Mouse (Mus musculus) layer of hippocampus, adult 9-10 months (tissue): Measurements from ENCODE around the gene Hydin.
"Not testable (repeated sequence)": the region's sequence is repeated elsewhere in the genome, so short reads cannot be mapped to it uniquely, and the experiment has no call there.

Experiments
- DNase-seq: peaks from one replicate; pipeline ENCODE4 v3.0.0; 2022; ENCODE audit warnings: low spot score

Gene Hydin

GRCm38 (mm10) chr8:110450463-110450862 lies 183.7 kb downstream of the Hydin start:
- no peak for DNase-seq

- DNase-seq = no peak
Measured at GRCm38 (mm10) chr8:110454466-110454865, 187.7 kb downstream of the Hydin start.

DNA sequence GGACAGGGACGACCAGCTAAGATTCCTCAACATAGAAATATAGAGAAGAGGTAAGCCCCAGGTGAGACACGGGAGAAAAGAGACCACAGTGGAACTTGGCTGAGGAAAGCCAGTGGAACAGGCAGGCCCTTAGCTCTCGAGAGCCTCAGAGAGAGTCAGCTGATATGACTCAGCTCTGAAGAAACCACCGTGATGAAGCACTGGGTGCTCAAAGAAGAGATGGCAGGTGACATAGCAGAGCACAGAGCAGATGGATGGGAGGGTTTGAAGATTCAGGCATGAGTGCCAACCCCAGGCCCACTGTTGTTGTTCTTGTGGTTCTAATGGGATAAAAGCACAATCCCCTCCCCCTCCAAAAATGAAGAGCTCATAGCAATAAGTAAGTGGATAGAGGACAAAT lies 190.6 kb downstream of the Hydin start:
- no peak for DNase-seq

DNA sequence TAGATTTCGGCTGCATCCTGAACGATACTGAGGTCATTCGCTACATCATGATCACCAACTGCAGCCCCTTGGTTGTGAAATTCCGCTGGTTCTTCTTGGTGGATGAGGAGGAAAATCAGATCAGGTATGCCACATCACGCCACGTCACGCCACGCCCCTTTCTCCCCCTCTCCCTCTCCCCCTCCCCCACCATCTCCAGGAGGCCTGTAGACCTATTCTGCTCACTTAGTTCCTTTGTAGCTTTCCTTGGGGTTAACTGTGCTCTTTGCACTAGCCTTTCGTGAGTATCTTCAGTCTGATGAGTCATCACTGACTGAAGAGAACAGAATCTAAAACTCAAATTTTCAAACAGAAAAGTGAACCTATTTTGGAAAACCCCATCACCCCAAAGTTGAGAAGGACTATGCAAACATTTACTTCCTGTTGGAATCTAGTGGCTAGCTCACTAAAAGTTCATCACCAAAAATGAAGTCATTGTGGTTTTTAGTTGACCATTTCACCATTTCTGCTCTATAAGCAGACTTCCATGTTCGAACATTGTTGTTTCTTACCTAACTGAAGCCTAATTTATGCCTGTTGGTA lies 195.9 kb downstream of the Hydin start:
- DNase-seq = no peak

DNA sequence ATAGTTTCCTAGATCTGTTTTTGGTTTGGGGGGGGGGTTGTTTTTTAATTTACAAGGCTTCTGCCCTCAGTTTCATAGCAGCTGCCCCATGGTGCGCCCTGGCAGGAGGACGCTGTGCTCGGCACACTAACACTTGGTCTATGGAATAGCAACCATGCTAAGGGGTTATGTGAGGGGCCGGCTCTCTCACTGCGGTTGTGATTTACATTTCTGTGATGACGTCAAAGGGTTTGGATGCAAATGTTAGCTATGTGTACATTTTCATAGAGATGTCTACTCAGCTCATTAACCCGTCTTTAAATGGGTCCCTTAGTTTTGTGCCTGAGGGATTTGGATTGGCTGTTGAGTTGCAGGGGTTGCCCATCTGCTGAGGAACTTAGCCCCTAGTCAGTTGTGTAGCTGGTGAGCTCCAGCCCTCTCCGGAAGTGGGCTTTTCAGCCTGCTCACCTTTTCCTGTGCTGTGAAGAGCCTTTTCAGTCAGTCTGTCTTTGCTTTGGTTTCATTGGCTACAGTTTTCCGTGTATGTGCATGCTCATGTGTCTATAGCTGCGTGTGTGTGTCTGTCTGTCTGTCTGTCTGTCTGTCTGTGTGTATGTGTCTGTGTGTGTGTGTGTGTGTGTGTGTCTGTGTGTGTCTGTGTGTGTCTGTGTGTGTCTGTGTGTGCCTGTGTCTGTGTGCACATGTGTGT lies 197.1 kb downstream of the Hydin start:
- DNase-seq = no peak

GRCm38 (mm10) chr8:110465606-110466005 lies 198.8 kb downstream of the Hydin start:
- no peak for DNase-seq

DNA sequence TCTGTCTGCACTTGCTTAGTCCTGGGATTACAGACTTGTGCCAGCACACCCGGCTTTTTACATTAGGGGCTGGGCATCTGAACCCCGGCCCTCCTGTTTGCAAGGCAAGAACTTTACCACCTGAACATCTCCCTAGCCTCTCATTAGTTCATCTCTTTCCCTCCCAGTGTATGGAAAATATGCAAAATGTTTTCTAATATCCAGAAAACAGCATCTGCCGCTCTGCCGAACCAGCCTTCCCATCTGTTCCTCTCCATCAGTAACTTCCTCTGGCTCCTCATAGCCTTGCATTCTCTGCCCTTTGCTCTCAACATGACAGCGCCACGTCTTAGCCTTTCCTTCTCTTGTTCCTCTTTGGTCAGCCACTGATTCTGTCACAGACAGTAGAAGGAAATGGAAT lies 210.5 kb downstream of the Hydin start:
- DNase-seq = no peak

DNA sequence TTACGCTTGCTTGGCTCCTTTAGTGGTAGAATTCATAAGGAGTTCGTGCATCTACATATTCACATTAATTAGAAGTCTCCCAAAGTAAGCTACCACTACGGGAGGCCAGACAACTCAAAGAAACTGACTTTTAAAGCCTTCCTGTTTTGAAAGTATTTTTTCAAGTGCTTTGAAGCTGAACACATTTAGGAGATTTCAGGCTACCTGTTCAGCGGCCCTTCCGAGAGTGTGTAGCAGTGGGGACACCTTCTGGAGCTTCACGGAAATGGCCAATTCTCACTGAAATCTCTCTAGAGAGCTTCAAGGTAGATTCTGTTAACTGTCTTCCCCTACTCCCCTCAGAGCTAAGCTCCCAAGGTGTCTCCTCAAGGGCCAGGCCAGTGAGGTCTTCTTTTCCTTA lies 211.8 kb downstream of the Hydin start:
- peak; percentile 55 for DNase-seq

GRCm38 (mm10) chr8:110479401-110479800 lies 212.6 kb downstream of the Hydin start:
- no peak for DNase-seq

DNA sequence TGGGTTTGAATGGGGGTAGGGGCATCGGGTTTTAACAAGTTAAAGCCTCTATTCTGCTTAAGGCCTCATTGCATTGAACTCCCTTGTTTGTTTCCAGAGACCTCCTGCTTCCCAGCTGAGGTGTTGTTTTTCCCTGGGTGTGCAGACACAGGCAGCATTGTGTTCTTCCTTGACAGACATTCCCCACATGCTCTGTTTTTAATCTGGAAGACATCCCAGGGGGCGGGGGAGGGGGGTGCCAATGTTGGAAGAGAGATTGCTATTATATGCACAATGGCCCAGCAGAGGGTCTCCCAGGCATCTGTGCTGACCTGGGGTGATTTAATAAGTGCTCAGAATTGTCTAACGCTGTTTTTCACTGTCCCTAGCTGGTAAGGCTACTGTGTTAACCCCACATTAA lies 215.5 kb downstream of the Hydin start:
- no peak for DNase-seq

- DNase-seq = no peak
Measured at GRCm38 (mm10) chr8:110485234-110485633, 218.5 kb downstream of the Hydin start.

GRCm38 (mm10) chr8:110486020-110486419 lies 219.2 kb downstream of the Hydin start:
- DNase-seq = no peak

DNA sequence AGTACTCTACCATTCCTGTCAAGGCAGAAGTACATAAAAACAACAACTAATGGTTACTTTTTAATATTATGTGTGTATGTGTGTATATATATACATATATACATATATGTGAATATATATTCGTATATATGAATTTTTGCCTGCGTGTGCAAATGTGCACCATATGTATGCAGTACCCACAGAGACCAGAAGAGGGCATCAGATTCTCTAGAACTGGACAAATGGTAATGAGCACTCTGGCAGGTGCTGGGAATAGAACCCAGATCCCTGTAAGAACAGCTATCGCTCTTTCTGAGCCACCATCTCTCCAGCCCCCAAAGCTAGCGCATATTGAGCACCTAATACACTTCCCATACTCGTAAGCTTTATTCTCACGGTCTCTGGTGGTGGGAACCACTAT lies 220.9 kb downstream of the Hydin start:
- no peak for DNase-seq

GRCm38 (mm10) chr8:110489344-110489743 lies 222.6 kb downstream of the Hydin start:
- DNase-seq = no peak

DNA sequence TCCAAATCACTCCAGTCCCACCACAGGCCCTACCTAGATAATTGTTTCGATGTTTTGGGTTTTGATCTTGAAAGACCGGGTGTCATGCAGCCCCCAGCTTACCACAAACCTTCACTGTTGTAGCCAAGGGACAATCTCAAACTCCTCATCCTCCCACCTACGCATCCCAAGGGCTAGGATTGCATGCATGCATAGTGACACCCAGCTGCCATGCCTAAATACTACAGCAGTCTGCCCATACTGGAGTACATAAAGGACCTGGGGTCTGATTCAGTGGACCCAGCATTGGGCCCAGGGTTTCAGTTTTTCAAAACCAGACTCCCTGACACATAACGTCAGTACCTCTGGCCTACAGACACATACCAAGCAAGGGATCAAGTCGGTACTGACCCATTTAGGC lies 224.3 kb downstream of the Hydin start:
- no peak for DNase-seq

GRCm38 (mm10) chr8:110496286-110496685 lies 229.5 kb downstream of the Hydin start:
- DNase-seq = no peak

GRCm38 (mm10) chr8:110500253-110500652 lies 233.5 kb downstream of the Hydin start:
- no peak for DNase-seq

- no peak for DNase-seq
Measured at GRCm38 (mm10) chr8:110500661-110501060, 233.9 kb downstream of the Hydin start.

GRCm38 (mm10) chr8:110501330-110501729 lies 234.6 kb downstream of the Hydin start:
- DNase-seq = no peak

GRCm38 (mm10) chr8:110502880-110503279 lies 236.1 kb downstream of the Hydin start:
- DNase-seq = no peak

GRCm38 (mm10) chr8:110508766-110509165 lies 242.0 kb downstream of the Hydin start:
- no peak for DNase-seq

DNA sequence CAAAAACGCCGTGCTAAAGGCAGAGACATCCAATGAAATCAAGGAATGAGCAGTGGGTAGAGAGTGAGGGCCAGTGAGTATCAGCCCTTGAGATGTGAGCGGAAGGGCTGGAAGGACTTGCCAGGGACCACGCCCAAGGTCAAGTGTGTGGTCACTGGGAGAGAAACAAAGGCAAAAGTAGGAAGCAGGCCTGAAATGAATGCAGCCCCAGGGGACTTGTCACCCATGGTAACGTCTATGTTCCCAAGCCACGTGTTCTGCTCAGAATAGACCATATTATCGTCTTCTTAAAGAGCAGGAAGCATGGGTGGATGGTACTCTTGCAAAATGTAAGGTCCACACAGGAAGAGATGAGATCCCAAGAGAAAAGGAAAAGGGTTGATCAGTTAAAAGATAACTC lies 253.0 kb downstream of the Hydin start:
- no peak for DNase-seq

GRCm38 (mm10) chr8:110521851-110522250 lies 255.1 kb downstream of the Hydin start:
- DNase-seq = no peak

- DNase-seq = not testable (repeated sequence)
Measured at GRCm38 (mm10) chr8:110522495-110522894, 255.7 kb downstream of the Hydin start.
